Comparison of ENCODE assay signal across 10 mouse cellular contexts in genomic region chr4:55723124-55723523, GRCm38 (mm10).
DNase-seq lines count a peak whose midpoint lies in the region; ATAC-seq and TF ChIP-seq lines count a peak whose summit lies in the region.
"Had no signal": no experiment of that assay in that cellular context is flagged by ENCODE, and none has a peak within 500 bp of the region (broad histone marks: within the 10 kb centered on the region; RNA-seq: fewer than 3 reads in every experiment).

No protein-coding gene starts in this region.

- peaks cover 18% of the 10 kb centered on the region; the same call in 1 of the 2 replicates for H3K4me1 ChIP-seq in heart, postnatal 0 days (ENCODE audit: control insufficient read depth, insufficient read depth)
- H3K4me1 ChIP-seq in neural tube, embryonic 15.5 days, result peaks cover 12% of the 10 kb centered on the region
- H3K4me1 ChIP-seq in kidney, embryonic 14.5 days (ENCODE audit: control insufficient read depth, insufficient read depth, low read length), result peaks cover 5% of the 10 kb centered on the region; the same call in 1 of the 2 replicates

- H3K9ac ChIP-seq in heart, postnatal 0 days (replicated peaks; ENCODE audit: low read depth, low read length), result no peak overlapping the region
- H3K9ac ChIP-seq in neural tube, embryonic 15.5 days (replicated peaks), result no peak overlapping the region
- H3K9ac ChIP-seq in kidney, embryonic 14.5 days (ENCODE audit: low read depth, low read length), result no peak overlapping the region

- TF ChIP-seq CTCF in heart, postnatal 0 days (IDR thresholded peaks at IDR 0.05; ENCODE audit: low read depth), result no peak

- H3K27ac ChIP-seq in heart, postnatal 0 days (ENCODE audit: low read depth), result no peak overlapping the region
- no peak overlapping the region for H3K27ac ChIP-seq in neural tube, embryonic 15.5 days (replicated peaks)
- H3K27ac ChIP-seq in kidney, embryonic 14.5 days (ENCODE audit: low read depth, low read length), result no peak overlapping the region
- H3K27ac ChIP-seq: macrophage had no signal

- peak; percentile 15; the same call in 1 of the 2 replicates for ATAC-seq in heart, postnatal 0 days (ENCODE audit: insufficient read depth, low read depth)
- ATAC-seq in neural tube, embryonic 15.5 days (ENCODE audit: low FRiP score), result peak; percentile 65; the same call in 1 of the 2 replicates
- ATAC-seq in kidney, embryonic 14.5 days (ENCODE audit: low FRiP score, low TSS enrichment), result no peak

- H3K36me3 ChIP-seq in heart, postnatal 0 days (replicated peaks; ENCODE audit: control insufficient read depth, insufficient read depth, low read length), result no peaks in the 10 kb centered on the region
- no peaks in the 10 kb centered on the region for H3K36me3 ChIP-seq in neural tube, embryonic 15.5 days
- H3K36me3 ChIP-seq in kidney, embryonic 14.5 days (ENCODE audit: control insufficient read depth, insufficient read depth, low read length), result no peaks in the 10 kb centered on the region

- no peak overlapping the region for H3K4me3 ChIP-seq in heart, postnatal 0 days (ENCODE audit: low read depth, low read length)
- no peak overlapping the region for H3K4me3 ChIP-seq in neural tube, embryonic 15.5 days (replicated peaks)
- no peak overlapping the region for H3K4me3 ChIP-seq in kidney, embryonic 14.5 days (ENCODE audit: low read length)

- DNase-seq in layer of hippocampus, postnatal 10 days (ENCODE audit: low spot score in 2 of 2), result peak; percentile 41 to 47
- DNase-seq in layer of hippocampus, adult 8-10 months (ENCODE audit: low spot score in 2 of 2), result no peak
- DNase-seq in right cerebral cortex, postnatal 4 days, result peak; percentile 58
- no peak for DNase-seq in right cerebral cortex, postnatal 14 days
- DNase-seq in heart, postnatal 0 days (ENCODE audit: low spot score), result no peak
- no peak for DNase-seq in spleen, adult 12 weeks (ENCODE audit: low spot score)
- DNase-seq: thymus, postnatal 25 days had no signal

- no peaks in the 10 kb centered on the region for H3K9me3 ChIP-seq in heart, postnatal 0 days (replicated peaks; ENCODE audit: control insufficient read depth, low read length)
- H3K9me3 ChIP-seq in neural tube, embryonic 15.5 days (replicated peaks), result no peaks in the 10 kb centered on the region
- no peaks in the 10 kb centered on the region for H3K9me3 ChIP-seq in kidney, embryonic 14.5 days (ENCODE audit: control insufficient read depth, low read length)

- 74% methylated on average over 1 of the region's 1 CpGs for WGBS in heart, postnatal 0 days
- WGBS in neural tube, embryonic 15.5 days, result 69% methylated on average over 1 of the region's 1 CpGs
- 57% methylated on average over 1 of the region's 1 CpGs for WGBS in kidney, embryonic 14.5 days

- no peak for TF ChIP-seq EP300 in heart, postnatal 0 days (IDR thresholded peaks at IDR 0.05; ENCODE audit: low read depth)

- no peaks in the 10 kb centered on the region; the same call in 1 of the 2 replicates for H3K27me3 ChIP-seq in heart, postnatal 0 days (ENCODE audit: control insufficient read depth, insufficient read depth, low read length)
- H3K27me3 ChIP-seq in neural tube, embryonic 15.5 days (replicated peaks), result no peaks in the 10 kb centered on the region
- H3K27me3 ChIP-seq in kidney, embryonic 14.5 days (ENCODE audit: control insufficient read depth, insufficient read depth, low read length), result no peaks in the 10 kb centered on the region

- H3K4me2 ChIP-seq in heart, postnatal 0 days (ENCODE audit: low read depth, low read length), result no peak overlapping the region
- H3K4me2 ChIP-seq in neural tube, embryonic 15.5 days, result no peak overlapping the region
- no peak overlapping the region for H3K4me2 ChIP-seq in kidney, embryonic 14.5 days (replicated peaks; ENCODE audit: low read depth, low read length)

Comparison
In these comparisons a context has a peak if more than half of its experiments do, and no peak if none do; other contexts are left out.
1. DNase-seq: peak in layer of hippocampus, postnatal 10 days (2 of 2) and right cerebral cortex, postnatal 4 days (single experiment); none in layer of hippocampus, adult 8-10 months (0 of 2), right cerebral cortex, postnatal 14 days (single experiment), heart, postnatal 0 days (single experiment) and spleen, adult 12 weeks (single experiment).